Mouse (Mus musculus) regulatory T cell (primary cell): ENCODE results near the gene Sec23b.

ENCODE experiments used
- in situ Hi-C: fragments of 300-600 bp; cut with MboI, MseI; formaldehyde crosslinking; loops from one replicate; pipeline ENCODE4 v1.15.1; 2025; ENCODE audit warnings: high pct_unique_total_duplicates

The Sec23b gene

GRCm38 (mm10) chr2:144599831-144600687 is 44.0 kb downstream of the Sec23b start, which contains the start of gene Dtd1:
TSS of gene Dtd1 (plus strand) at chr2:144599897.
- in situ Hi-C loops = no loop called here

DNA sequence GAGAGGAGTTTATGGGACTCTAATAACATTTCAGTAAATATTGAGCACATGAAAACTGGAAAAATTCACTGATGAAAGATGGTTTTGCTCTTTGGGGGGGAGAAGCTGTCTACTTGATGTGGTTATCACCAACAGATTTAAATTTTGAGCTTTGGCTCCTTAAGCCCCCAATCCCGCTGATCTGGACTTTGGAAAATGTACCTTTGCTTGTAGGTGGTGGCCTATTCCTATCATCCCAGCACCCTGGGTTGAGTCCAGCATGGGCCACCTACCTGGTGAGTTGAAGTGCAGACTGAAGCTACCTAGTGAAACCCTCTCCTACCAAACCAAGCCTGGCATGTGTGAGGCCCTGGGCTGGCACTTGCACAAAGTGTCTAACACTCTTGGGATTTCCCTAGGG is 45.5 kb downstream of the Sec23b start:
- in situ Hi-C loops = no loop called here

GRCm38 (mm10) chr2:144613956-144614355 is 57.9 kb downstream of the Sec23b start:
- in situ Hi-C loops = no loop called here

DNA sequence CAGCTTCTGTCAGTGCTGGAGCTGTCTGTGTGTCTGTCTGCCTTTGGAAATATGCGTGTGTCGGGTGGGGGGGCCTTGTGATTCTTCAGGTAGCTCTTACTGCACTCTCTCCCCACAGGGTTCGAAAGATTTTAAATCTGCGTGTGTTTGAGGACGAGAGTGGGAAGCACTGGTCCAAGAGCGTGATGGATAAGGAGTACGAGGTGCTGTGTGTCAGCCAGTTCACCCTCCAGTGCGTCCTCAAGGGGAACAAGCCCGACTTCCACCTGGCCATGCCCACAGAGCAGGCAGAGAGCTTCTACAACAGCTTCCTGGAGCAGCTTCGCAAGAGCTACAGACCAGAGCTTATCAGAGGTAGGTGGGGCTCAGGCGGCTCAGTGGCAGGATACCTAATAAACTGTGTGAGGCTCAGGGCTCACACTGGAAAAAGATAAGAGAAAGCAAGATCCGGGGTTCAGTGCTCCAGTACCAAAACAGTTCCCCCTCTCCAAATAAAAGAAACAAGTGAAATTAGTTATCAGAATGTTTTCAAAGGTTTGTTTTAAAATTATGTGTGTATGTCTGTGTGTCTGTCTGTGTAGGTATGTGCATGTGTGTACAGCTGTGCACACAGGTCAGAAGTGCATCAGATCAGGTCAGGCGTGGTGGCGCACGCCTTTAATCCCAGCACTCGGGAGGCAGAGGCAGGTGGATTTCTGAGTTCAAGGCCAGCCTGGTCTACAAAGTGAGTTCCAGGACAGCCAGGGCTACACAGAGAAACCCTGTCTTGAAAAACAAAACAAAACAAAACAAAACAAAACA is 61.2 kb downstream of the Sec23b start:
- in situ Hi-C loops = no loop called here

GRCm38 (mm10) chr2:144621491-144621890 is 65.5 kb downstream of the Sec23b start:
- in situ Hi-C loops = no loop called here

- in situ Hi-C loops = no loop called here
These were observed 77.5 kb downstream of the Sec23b start for GRCm38 (mm10) chr2:144633551-144633950.

DNA sequence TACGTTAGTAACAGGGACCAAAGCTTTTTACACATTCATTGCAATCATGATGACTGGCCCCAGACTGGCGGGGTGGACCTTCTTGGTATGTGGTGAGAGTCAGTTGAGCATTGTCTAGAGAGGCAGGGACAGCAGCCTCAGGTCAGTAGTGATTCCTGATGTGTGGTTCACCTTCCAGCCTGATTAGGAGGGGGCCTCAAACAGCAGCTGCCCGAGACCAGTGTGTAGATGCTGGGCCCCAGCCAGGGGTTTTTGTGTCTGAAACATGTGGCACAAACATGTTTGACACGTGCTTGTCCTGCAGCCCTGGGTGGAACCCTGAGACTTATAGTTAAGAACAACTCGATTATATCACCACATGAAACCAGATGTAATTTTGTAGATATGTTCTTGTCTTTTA is 78.2 kb downstream of the Sec23b start:
- in situ Hi-C loops = no loop called here

DNA sequence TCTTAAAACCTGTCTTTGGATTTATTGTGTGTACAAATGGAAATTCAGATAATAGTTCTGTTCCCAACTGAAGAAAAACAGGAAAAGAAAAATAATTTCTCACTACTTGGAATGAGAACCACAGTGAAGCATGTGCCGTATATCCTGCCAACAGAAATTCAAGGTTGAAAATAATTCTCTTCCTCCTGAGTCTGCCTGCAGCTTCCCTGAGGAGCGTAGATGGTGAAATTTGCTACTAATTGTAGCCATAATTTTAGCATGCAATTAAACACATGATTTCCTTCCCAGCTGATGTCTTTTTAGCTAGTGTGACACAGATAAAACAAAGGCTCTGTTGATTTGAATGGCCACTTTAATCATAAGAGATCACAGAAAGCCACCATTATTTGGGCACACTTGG is 78.7 kb downstream of the Sec23b start:
- in situ Hi-C loops = no loop called here

GRCm38 (mm10) chr2:144635644-144636320 is 79.8 kb downstream of the Sec23b start:
- in situ Hi-C loops = no loop called here

DNA sequence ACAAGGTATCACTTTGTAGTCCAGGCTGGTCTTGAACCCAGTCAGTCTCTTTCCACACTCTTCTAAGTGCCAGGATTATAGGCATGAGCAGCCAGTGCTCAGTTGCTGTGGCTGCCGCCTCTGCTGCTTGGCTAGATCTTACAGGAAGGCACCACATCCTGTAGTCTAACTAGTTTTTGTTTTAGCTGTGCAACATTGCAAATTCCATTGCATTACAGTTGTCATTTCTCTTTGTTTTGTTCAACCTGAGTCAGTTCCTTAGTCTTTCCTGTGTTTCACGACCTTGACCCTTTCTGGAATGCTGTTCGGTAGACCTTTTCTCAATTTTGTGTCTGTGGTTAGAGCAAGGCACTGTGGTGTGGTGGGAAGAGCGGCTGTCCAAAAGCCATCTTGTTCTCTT is 81.2 kb downstream of the Sec23b start:
- in situ Hi-C loops = no loop called here

DNA sequence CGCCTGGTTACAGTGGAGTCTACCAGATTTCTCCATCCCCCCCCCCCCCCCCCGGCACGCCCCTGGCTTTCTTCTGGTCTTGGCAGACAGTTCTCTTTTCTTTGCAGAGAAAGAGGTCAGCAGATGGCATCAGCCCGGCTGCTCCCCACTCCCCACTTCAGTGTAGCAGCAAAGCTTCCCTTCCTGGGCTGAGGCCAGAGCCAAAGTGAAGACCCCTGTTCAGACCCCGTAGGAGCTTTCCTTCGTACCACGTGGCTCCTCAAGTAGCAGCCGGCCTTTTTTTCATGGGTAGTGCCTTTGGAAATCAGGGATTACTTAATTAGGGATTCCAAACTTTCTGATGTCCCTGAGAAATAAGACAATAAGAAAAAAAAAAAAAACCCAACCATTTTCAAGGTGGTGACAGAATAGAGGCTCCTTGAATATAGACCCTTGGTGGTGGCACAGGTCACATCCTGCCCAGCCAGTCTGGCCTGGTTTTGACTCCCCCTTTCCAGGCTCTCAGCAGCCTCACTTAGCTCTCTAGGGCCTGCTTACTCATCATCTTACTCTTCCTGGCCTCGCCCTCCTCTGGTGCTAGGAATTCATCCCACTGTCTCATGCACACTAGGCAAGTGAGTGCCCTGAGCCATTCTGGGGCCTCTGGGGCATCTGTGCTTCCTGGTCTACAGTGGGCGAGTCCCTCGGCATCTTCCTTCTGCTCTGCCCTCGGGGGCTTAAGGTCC is 81.8 kb downstream of the Sec23b start:
- in situ Hi-C loops = no loop called here

DNA sequence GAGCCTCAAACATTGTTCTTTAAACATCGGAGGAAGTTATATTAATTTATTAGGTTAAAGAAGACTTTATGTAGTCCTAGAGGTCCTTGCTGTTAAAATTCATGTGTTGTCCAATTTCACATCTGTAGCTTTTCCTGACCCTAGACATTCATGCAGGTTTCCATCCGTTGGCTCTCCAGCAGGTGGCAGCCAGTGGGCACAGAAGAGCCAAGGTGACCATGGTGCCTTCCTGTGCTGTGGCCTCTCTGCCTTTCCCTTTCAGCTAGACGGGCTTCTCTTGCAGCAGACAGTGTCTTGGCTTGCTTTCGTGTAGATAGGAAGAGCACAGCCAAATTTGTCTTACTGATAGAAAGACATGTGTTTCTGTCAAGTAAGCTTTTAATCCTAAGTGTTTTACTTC is 82.7 kb downstream of the Sec23b start:
- in situ Hi-C loops = no loop called here

- in situ Hi-C loops = no loop called here
These were observed 84.1 kb downstream of the Sec23b start for GRCm38 (mm10) chr2:144640101-144640500.
